Mouse (Mus musculus): ENCODE results near the gene Traf7.

DNA sequence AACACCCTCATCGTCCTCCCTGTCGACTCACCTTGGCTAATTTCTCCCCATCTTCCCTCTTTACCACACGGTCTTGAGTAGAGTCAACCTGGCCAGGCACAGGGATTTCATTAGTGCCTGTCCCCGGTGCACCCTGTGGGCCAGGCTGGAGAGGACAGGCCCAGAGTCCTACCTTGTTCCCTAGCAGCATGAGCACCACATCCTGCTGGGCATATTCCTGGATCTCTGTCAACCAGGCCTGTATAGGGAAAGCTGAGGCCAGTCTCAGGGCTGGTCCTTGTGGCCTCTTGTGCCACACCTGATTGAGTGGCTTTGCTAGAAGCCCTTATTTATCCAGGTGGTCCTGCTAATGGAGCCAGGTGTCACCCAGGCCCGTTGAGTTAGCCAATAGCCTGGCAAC lies 2.1 kb upstream of the Traf7 start:
- no peak for TF ChIP-seq ETS1 (conservative IDR thresholded peaks at IDR 0.05; ENCODE audit: low read depth, low read length)
- TF ChIP-seq NELFE (IDR thresholded peaks at IDR 0.05; ENCODE audit: low read depth, low read length), result no peak
- no peak for TF ChIP-seq USF2 (conservative IDR thresholded peaks at IDR 0.05; ENCODE audit: low read depth, low read length)
- TF ChIP-seq UBTF (IDR thresholded peaks at IDR 0.05; ENCODE audit: low read depth, low read length), result no peak
- no peak for TF ChIP-seq EP300 (IDR thresholded peaks at IDR 0.05; ENCODE audit: low read length)
- TF ChIP-seq POLR2A (IDR thresholded peaks at IDR 0.05; ENCODE audit: low read depth, low read length), result peak; percentile 65; the same call in 1 of the 2 replicates
- no peak for TF ChIP-seq USF1 (IDR thresholded peaks at IDR 0.05; ENCODE audit: low read depth, low read length)
- no peak for TF ChIP-seq MAX (IDR thresholded peaks at IDR 0.05; ENCODE audit: low read length)
- no peak for TF ChIP-seq KAT2A (IDR thresholded peaks at IDR 0.05; ENCODE audit: insufficient replicate concordance, low read length)
- TF ChIP-seq ZMIZ1 (IDR thresholded peaks at IDR 0.05; ENCODE audit: low read depth, low read length), result no peak; the same call in 1 of the 2 replicates
